Mouse (Mus musculus) kidney, postnatal 0 days (tissue): ENCODE data around the gene Col7a1. TPM values are rescaled to one million over a fixed set of nuclear protein-coding genes. Genes with fewer than 3 reads are reported as not detected.

ENCODE experiments used
- ATAC-seq: fragments of 200-750 bp; cut with Nextera tagmentation; replicated peaks from 2 replicates; pipeline ENCODE4 v1.8.0; 2017; ENCODE audit warnings: low read depth, moderate number of reproducible peaks, moderate TSS enrichment, moderate library complexity; ENCODE audit not compliant: low FRiP score
- DNase-seq: peaks from one replicate; pipeline ENCODE4 v3.0.0-alpha.2; 2016; ENCODE audit warnings: low spot score
- H3K27ac ChIP-seq: fragments of 300-500 bp; sonication (generic); 2 replicates; pipeline ENCODE4 v1.5.1; 2014; ENCODE audit warnings: mild to moderate bottlenecking
- H3K27me3 ChIP-seq: fragments of 300-500 bp; sonication (generic); 2 replicates; pipeline ENCODE4 v1.6.1; 2014; ENCODE audit warnings: low read length, mixed read lengths; ENCODE audit not compliant: insufficient read depth
- H3K36me3 ChIP-seq: fragments of 300-500 bp; sonication (generic); 2 replicates; pipeline ENCODE4 v1.6.1; 2014; ENCODE audit warnings: low read length, mixed read lengths; ENCODE audit not compliant: insufficient read depth
- H3K4me1 ChIP-seq: fragments of 300-500 bp; sonication (generic); replicated peaks from 2 replicates; pipeline ENCODE4 v1.6.1; 2014; ENCODE audit warnings: antibody characterized with exemption, low read length, mixed read lengths; ENCODE audit not compliant: insufficient read depth
- H3K4me2 ChIP-seq: fragments of 300-500 bp; sonication (generic); 2 replicates; pipeline ENCODE4 v1.6.1; 2014; ENCODE audit warnings: mild to moderate bottlenecking, low read length, moderate library complexity, mixed read lengths
- H3K4me3 ChIP-seq: fragments of 300-500 bp; sonication (generic); replicated peaks from 2 replicates; pipeline ENCODE4 v1.5.1; 2014; ENCODE audit warnings: low read depth, low read length
- H3K9ac ChIP-seq: fragments of 300-500 bp; sonication (generic); 2 replicates; pipeline ENCODE4 v1.6.1; 2014; ENCODE audit warnings: low read depth, low read length
- H3K9me3 ChIP-seq: fragments of 300-500 bp; sonication (generic); replicated peaks from 2 replicates; pipeline ENCODE4 v1.6.1; 2016; ENCODE audit warnings: low read length, inconsistent platforms, mixed read lengths
- CTCF ChIP-seq: IDR thresholded peaks from 2 replicates; pipeline ENCODE4 v1.5.1; 2016; ENCODE audit warnings: antibody characterized with exemption, low read depth, mild to moderate bottlenecking, moderate library complexity
- WGBS: fragments of 180-500 bp; shearing (Covaris S2); extraction: QIAGEN DNeasy Blood & Tissue Kit; methylation state at CpG from one replicate; pipeline ENCODE4 v1.1.7; 2014; 5-methylcytosine and 5-hydroxymethylcytosine counted together
- polyA plus RNA-seq: library from polyadenylated mRNA; unstranded; fragments of >200 nt; fragmentation: Nextera tagmentation; extraction: Ambion mirVana; gene quantifications from 2 replicates; pipeline ENCODE4 v1.2.1, GENCODE M21; 2015

Col7a1 gene
- polyA plus RNA-seq, 1 experiment from 2014 or later: 3.1 TPM

DNA sequence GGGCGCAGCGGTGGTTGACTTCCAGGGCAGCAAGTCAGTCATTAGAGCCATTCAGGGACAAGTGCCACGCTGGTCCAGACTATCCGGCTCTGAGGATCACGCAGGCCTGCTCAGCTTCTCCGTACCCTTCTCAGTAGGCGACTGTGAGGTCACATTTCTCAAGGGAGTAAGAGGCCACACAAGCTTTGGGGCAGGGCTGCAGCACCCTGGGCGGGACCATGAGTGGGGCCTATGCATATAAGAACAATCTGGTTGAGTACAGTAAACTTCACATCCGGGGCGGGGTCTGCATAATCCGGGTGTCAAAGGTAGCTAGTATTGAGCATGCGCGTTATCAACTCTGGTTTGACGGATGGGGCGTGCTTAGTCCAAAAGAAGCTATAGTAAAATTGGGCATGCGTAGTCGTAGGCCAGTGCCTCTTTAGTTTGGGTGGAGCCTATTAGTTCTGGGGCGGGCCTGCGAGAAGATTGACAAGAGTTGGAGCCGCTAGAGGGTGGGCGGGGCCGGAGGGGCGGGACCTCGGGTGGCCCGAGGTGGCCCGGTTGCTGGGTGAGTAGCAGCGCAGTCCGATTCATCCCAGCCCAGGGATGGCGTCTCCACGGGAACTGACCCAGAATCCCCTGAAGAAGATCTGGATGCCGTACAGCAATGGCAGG, 38.2 kb downstream of the Col7a1 start, which contains the start of gene Pfkfb4:
TSS of gene Pfkfb4 (plus strand) at position 351 of the 657 bp plus-strand sequence.
- peaks cover 19% of the 10 kb centered on the region; the same call in 1 of the 2 replicates for H3K4me1 ChIP-seq
- H3K9me3 ChIP-seq: no peaks in the 10 kb centered on the region
- peak within 1 kb of the TSS; percentile 62 for H3K9ac ChIP-seq
- peak within 1 kb of the TSS; percentile 93 for H3K27ac ChIP-seq
- peak within 1 kb of the TSS; percentile 88 for H3K4me2 ChIP-seq
- 2% methylated on average over 31 of the region's 31 CpGs for WGBS
- no peaks in the 10 kb centered on the region for H3K27me3 ChIP-seq
- peak within 1 kb of the TSS; percentile 54 for H3K4me3 ChIP-seq
- DNase-seq (peak; percentile 100), ATAC-seq (peak; percentile 93)
- H3K36me3 ChIP-seq: no peaks in the 10 kb centered on the region
- peak; percentile 5; the same call in 1 of the 2 replicates for TF ChIP-seq CTCF

DNA sequence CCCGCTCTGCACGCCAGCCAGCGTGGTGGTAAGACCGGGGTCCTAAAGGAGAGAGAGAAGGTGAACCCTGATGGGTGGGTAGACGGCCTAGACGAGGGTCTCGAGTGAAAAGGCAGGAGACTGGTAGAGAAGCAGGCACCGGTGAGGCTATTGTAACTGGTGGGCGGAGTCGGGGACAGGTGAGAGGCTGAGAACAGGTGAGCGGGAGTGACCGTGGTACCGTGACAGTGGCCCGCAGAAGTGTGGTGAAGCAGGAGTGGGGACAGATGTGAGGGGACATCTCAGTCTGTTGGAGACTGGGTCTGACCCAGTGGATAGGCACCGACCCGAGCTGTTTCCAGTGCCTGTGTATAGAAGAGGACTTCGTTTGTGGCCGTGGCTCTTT, 38.7 kb downstream of the Col7a1 start:
- no peak for TF ChIP-seq CTCF

DNA sequence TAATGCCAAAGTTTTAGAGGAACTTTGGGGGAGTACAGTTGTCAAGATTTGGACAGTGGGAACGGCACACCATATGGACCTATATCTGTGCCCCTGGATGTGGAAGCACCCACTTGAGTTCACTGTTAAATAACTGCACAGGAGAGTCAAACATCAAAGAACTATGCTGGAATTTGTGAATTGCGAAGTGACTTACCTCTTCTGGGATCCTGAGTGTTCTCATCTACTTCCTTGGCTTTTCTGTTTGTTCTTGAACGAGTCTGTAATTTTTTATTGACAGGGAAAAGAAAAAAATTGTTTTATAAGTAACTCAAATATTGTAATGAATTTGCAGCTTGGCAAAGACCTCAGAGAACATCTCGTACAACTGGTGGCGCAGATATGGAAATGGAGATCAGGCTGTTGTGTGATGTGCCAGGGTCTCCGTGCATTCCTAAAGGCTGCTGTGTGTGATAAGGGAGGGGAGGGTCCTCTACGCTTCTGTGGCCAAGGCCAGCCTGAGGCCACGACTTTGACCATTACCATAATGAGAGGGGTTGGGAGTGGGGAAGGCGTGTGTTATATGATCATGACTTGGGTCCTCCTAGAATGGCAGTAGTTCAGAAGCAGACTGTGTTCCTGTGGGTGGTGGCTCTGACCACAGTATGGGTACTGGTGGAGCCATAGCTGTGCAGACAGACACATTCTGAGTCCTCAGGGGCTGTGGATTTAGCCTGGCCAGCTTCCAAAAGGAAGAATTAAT, 39.4 kb downstream of the Col7a1 start:
- WGBS: 57% methylated on average over 9 of the region's 9 CpGs
- ATAC-seq (no peak), DNase-seq (no peak)
- no peaks in the 10 kb centered on the region for H3K36me3 ChIP-seq
- no peak overlapping the region for H3K4me3 ChIP-seq
- TF ChIP-seq CTCF: no peak
- no peaks in the 10 kb centered on the region for H3K27me3 ChIP-seq
- no peaks in the 10 kb centered on the region for H3K9me3 ChIP-seq
- H3K4me1 ChIP-seq: peaks cover 19% of the 10 kb centered on the region; the same call in 1 of the 2 replicates
- peak overlapping the region; percentile 88 for H3K4me2 ChIP-seq
- H3K27ac ChIP-seq: no peak overlapping the region
- H3K9ac ChIP-seq: no peak overlapping the region

More for the DNA sequence above, 38.7 kb downstream of the Col7a1 start:
- Histone ChIP-seq H3K4me1 (peaks cover 19% of the 10 kb centered on the region; the same call in 1 of the 2 replicates), H3K27me3 (no peaks in the 10 kb centered on the region), H3K27ac (peak overlapping the region; percentile 47; the same call in 1 of the 2 replicates), H3K9ac (peak overlapping the region; percentile 58), H3K9me3 (no peaks in the 10 kb centered on the region), H3K36me3 (no peaks in the 10 kb centered on the region), H3K4me2 (peak overlapping the region; percentile 88), H3K4me3 (peak overlapping the region; percentile 54)
- no peak; the same call in 1 of the 2 replicates for ATAC-seq
- no peak for DNase-seq
- WGBS: 9% methylated on average over 18 of the region's 18 CpGs

DNA sequence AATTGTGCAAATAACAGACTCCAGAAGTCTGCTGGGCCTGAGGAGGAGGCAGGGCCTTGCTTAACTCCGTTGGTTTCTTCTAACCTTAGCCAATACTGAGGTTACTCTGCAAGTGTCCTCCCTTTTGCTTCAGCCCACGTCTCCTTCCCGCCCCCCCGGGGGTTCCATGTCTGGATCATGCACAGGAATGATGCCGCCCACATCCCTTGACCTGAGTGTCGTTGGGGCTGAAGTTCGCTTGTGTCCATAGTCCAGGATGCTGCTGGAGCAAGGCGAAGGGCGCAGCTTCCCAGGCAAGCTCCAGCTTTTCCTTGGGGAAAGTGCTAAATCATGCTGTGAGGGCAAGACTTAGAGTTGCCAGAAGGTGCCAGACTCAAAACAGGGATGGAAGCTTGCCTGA, 43.0 kb downstream of the Col7a1 start:
- DNase-seq: no peak
- Histone ChIP-seq H3K9ac (no peak overlapping the region), H3K4me3 (no peak overlapping the region), H3K27me3 (no peaks in the 10 kb centered on the region), H3K27ac (peak overlapping the region; percentile 57; the same call in 1 of the 2 replicates), H3K4me2 (no peak overlapping the region), H3K4me1 (no peaks in the 10 kb centered on the region), H3K9me3 (no peaks in the 10 kb centered on the region), H3K36me3 (no peaks in the 10 kb centered on the region)
- WGBS: 54% methylated on average over 9 of the region's 9 CpGs
- no peak for TF ChIP-seq CTCF
- ATAC-seq: peak; percentile 8; the same call in 1 of the 2 replicates

DNA sequence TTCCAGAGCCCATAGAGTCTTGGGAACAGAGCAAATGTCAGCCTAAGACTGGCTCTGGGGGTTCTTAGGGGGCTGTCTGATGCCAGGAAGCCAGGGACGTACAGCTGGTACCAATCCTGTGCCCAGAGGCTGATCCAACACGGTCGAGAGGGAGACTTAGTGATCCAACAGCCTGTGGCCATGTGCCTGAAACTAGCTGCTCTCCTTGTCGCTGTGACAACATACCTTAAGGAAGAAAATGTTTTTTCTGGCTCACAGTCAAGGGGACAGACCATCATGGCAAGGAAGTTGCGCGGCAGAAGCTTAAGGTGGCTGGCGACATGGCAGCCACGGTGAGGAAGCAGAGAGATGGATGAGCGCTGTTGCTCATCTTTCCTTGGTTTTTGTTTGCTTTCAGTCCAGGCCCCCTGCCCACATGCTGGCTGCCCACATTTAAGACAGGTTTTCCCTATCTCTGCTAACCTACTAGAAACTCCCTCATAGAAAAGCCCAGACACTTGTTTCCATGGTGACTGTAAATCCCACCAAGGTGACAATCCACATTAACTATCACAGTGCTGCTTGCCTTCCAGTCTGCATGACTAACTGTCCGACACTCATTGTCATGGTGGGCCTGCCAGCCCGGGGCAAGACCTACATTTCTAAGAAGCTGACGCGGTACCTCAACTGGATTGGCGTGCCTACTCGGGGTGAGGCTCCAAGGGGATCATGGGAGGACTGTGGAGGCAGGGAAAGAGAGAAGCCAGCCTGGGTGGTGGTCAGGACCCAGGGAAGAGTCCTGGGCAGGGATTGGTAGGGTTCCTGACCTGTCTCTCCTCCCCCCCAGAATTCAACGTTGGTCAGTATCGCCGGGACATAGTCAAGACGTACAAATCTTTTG, 45.1 kb downstream of the Col7a1 start:
- no peak for TF ChIP-seq CTCF
- H3K4me2 ChIP-seq: no peak overlapping the region
- no peak overlapping the region for H3K4me3 ChIP-seq
- H3K36me3 ChIP-seq: no peaks in the 10 kb centered on the region
- H3K27ac ChIP-seq: no peak overlapping the region
- no peaks in the 10 kb centered on the region for H3K9me3 ChIP-seq
- H3K27me3 ChIP-seq: no peaks in the 10 kb centered on the region
- H3K9ac ChIP-seq: no peak overlapping the region
- no peaks in the 10 kb centered on the region for H3K4me1 ChIP-seq
- WGBS: 77% methylated on average over 19 of the region's 19 CpGs
- ATAC-seq (no peak), DNase-seq (no peak)

DNA sequence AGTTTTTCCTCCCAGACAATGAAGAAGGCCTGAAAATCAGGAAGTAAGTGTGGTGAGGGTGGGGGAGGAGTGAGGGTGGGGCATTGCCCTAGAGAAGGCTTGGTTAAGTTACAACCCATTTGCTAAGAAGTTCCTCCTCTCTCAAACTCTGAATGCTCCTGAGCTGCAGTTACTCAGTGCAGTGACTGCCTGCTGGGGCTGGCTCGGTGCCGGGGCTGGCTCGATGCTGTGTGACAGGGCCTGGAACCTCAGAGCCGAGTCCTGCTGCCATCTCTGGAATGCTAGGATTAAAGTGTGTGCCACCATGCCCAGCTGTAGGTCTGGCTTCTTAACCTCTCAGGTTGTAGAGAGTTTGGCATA, 45.8 kb downstream of the Col7a1 start:
- no peaks in the 10 kb centered on the region for H3K36me3 ChIP-seq
- no peaks in the 10 kb centered on the region for H3K27me3 ChIP-seq
- no peak overlapping the region for H3K27ac ChIP-seq
- H3K9ac ChIP-seq: no peak overlapping the region
- H3K4me2 ChIP-seq: no peak overlapping the region
- 77% methylated on average over 4 of the region's 4 CpGs for WGBS
- TF ChIP-seq CTCF: no peak
- no peak overlapping the region for H3K4me3 ChIP-seq
- no peaks in the 10 kb centered on the region for H3K4me1 ChIP-seq
- no peaks in the 10 kb centered on the region for H3K9me3 ChIP-seq
- ATAC-seq (no peak), DNase-seq (no peak)
